Mouse (Mus musculus): ENCODE measurements around the gene Smoc1. TPM values are rescaled to one million over a fixed set of nuclear protein-coding genes. Genes with fewer than 3 reads are reported as not detected.

Smoc1 gene
- polyA plus RNA-seq (2014; fragmentation: Illumina TruSeq; extraction: RNeasy Lipid Tissue Mini Kit (QIAGEN cat#74804); ENCODE audit: low read depth, low replicate concordance) = 1.2 TPM

DNA sequence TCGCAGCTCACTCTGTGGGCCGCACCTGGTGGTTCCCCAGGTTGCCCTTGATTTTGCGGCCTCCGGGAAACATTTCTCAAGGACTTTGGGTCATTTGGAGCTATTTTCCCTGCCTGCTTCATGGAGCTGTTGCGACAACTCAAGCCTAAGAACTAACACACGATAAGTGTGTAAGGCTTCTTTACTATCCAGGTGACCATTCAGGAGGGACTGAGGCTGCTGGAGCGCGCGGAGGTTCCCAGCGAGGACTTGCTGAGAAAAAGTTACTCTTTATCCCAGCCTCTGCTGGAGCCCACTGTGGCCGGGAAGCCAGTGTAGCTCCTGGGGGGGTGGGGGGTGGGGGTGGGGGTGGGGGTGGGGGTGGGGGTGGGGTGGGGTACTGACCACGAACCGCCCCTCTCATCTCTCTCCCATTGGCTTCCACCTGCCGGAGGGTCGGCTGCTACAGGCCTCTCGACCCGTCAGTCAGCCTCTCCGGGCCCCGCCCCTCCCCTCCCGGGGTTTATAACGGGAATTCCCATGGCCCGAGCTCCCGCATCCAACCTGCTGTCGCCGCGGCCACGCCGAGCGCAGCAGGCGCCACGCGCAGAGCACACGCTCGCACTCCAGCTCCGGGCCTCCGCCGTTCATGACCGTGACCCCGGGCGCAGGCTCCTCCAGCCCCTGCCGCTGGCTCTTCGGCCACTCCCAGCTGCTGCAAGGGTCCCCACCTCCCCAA, at the start of gene Smoc1:
Gene Smoc1 (plus strand): TSS at position 532 of the 718 bp plus-strand sequence.

Other genes with a start within 250 kb of the Smoc1 start
- 71.7 TPM for gene Susd6, start 236.3 kb upstream of the Smoc1 start, polyA plus RNA-seq (2014; fragmentation: Illumina TruSeq; extraction: RNeasy Lipid Tissue Mini Kit (QIAGEN cat#74804); ENCODE audit: low read depth, low replicate concordance)
- gene Srsf5, start 81.3 kb upstream of the Smoc1 start, polyA plus RNA-seq (2014; fragmentation: Illumina TruSeq; extraction: RNeasy Lipid Tissue Mini Kit (QIAGEN cat#74804); ENCODE audit: low read depth, low replicate concordance) = 800 TPM
- gene Slc10a1, start 58.1 kb upstream of the Smoc1 start, polyA plus RNA-seq (2014; fragmentation: Illumina TruSeq; extraction: RNeasy Lipid Tissue Mini Kit (QIAGEN cat#74804); ENCODE audit: low read depth, low replicate concordance) = not detected